ENCODE assay signal across 10 mouse cellular contexts in genomic region chr10:71138852-71139197, GRCm38 (mm10).
"Had no signal": no experiment of that assay in that cellular context is flagged by ENCODE, and none has a peak within 500 bp of the region (broad histone marks: within the 10 kb centered on the region; RNA-seq: fewer than 3 reads in every experiment).

No protein-coding gene starts in this region.

- H3K36me3 ChIP-seq: neural tube, embryonic 15.5 days had no signal

- H3K27me3 ChIP-seq: neural tube, embryonic 15.5 days had no signal

- H3K9ac ChIP-seq: liver, embryonic 14.5 days; neural tube, embryonic 15.5 days had no signal

- H3K4me3 ChIP-seq: layer of hippocampus, adult 2 months; myocyte; neural tube, embryonic 15.5 days had no signal

- H3K4me2 ChIP-seq: neural tube, embryonic 15.5 days had no signal

- H3K27ac ChIP-seq: kidney, postnatal 0 days; layer of hippocampus, adult 2 months; liver, embryonic 14.5 days; neural tube, embryonic 15.5 days had no signal

- DNase-seq: kidney, adult 8-10 months; lung, adult 18-20 months; midbrain, embryonic 14.5 days; thymus, adult 18-20 months; thymus, postnatal 14 days had no signal
